In genomic region chr11:82726862-82727261, GRCm38 (mm10) we compare ENCODE assay signal across 19 mouse cellular contexts. TPM values are rescaled to one million over a fixed set of nuclear protein-coding genes. Genes with fewer than 3 reads are reported as not detected.
DNase-seq lines count a peak whose midpoint lies in the region; TF ChIP-seq lines count a peak whose summit lies in the region.
"Had no signal": no experiment of that assay in that cellular context is flagged by ENCODE, and none has a peak within 500 bp of the region (broad histone marks: within the 10 kb centered on the region; RNA-seq: fewer than 3 reads in every experiment).

No protein-coding gene starts in this region.

- 98% methylated on average over 2 of the region's 2 CpGs for WGBS in kidney, adult 2 months

- no peaks in the 10 kb centered on the region for H3K36me3 ChIP-seq in kidney, adult 2 months (ENCODE audit: control insufficient read depth, insufficient read depth, low read length)
- no peaks in the 10 kb centered on the region for H3K36me3 ChIP-seq in E14TG2a.4 (ENCODE audit: insufficient read depth, low read length)
- H3K36me3 ChIP-seq: G1E; heart, embryonic 13.5 days; liver, embryonic 12.5 days; stomach, embryonic 15.5 days had no signal

- TF ChIP-seq POLR2A in kidney, adult 2 months (IDR thresholded peaks at IDR 0.05; ENCODE audit: low read depth, low read length) = no peak

- H3K4me1 ChIP-seq in kidney, adult 2 months (ENCODE audit: control insufficient read depth, insufficient read depth, low read length) = no peaks in the 10 kb centered on the region
- H3K4me1 ChIP-seq in E14TG2a.4 (replicated peaks; ENCODE audit: low read depth, low read length) = no peaks in the 10 kb centered on the region
- H3K4me1 ChIP-seq: heart, embryonic 13.5 days; liver, embryonic 12.5 days; stomach, embryonic 15.5 days had no signal

- H3K9me3 ChIP-seq in E14TG2a.4 (ENCODE audit: low read length) = peaks cover 7% of the 10 kb centered on the region
- H3K9me3 ChIP-seq: G1E; stomach, embryonic 15.5 days had no signal

- H3K27me3 ChIP-seq in kidney, adult 2 months (replicated peaks; ENCODE audit: control insufficient read depth, insufficient read depth, low read length) = no peaks in the 10 kb centered on the region
- peaks cover 8% of the 10 kb centered on the region; the same call in 1 of the 2 replicates for H3K27me3 ChIP-seq in E14TG2a.4 (ENCODE audit: insufficient read depth, low read length)
- H3K27me3 ChIP-seq: heart, embryonic 13.5 days; stomach, embryonic 15.5 days had no signal

- 0 out of 2 replicates have a peak, but pooled peaks have one; percentile 7 for TF ChIP-seq CTCF in kidney, adult 2 months (conservative IDR thresholded peaks at IDR 0.05; ENCODE audit: insufficient read depth, insufficient read length, low read depth, low read length)
- peak; percentile 81 for TF ChIP-seq CTCF in E14TG2a.4 (conservative IDR thresholded peaks at IDR 0.05; ENCODE audit: low read length)

- no peak overlapping the region for H3K4me3 ChIP-seq in kidney, adult 2 months (ENCODE audit: insufficient read depth, low read depth, low read length)
- H3K4me3 ChIP-seq in E14TG2a.4 (replicated peaks; ENCODE audit: low read length) = no peak overlapping the region
- H3K4me3 ChIP-seq: heart, embryonic 13.5 days; liver, embryonic 12.5 days; stomach, embryonic 15.5 days had no signal

- no peak overlapping the region for H3K27ac ChIP-seq in kidney, adult 2 months (ENCODE audit: insufficient read depth, low read depth, low read length)
- H3K27ac ChIP-seq: heart, embryonic 13.5 days; liver, embryonic 12.5 days; stomach, embryonic 15.5 days had no signal

- no peak for DNase-seq in kidney, adult 2 months
- no peak for DNase-seq in kidney, adult 11 months
- peak; percentile 8 to 17 for DNase-seq in B cell, adult 2 months
- peak; percentile 44 for DNase-seq in ZHBTc4 (ENCODE audit: low read depth, low spot score)
- no peak for DNase-seq in cerebellum, postnatal 36 days
- DNase-seq in ovary, postnatal 36 days (ENCODE audit: low spot score) = no peak
- DNase-seq: adrenal gland, postnatal 14 days; cerebellum, adult 2 months; heart, postnatal 36 days; left cerebral cortex, postnatal 4 days; midbrain, embryonic 14.5 days; right cerebral cortex, adult 18-20 months; spleen, adult 18-20 months; thymus, postnatal 25 days had no signal

RNA-seq across cellular contexts. Expression of gene Cct6b, which starts 37.3 kb away (rescaled TPM):
- 0.26 and 0.38 TPM in 2 replicates for polyA plus RNA-seq in kidney, adult 2 months (2012; rRNA removed)

RNA-seq across cellular contexts. Expression of gene Zfp830, which starts 37.3 kb away (rescaled TPM):
- polyA plus RNA-seq in kidney, adult 2 months (2012; rRNA removed) = 7.8 and 9.4 TPM in 2 replicates

RNA-seq across cellular contexts. Expression of gene Lig3, which starts 54.0 kb away (rescaled TPM):
- 12.7 and 15.0 TPM in 2 replicates for polyA plus RNA-seq in kidney, adult 2 months (2012; rRNA removed)

Comparison
In these comparisons a context has a peak if more than half of its experiments do, and no peak if none do; other contexts are left out.
1. DNase-seq: peak in B cell, adult 2 months (2 of 2) and ZHBTc4 (single experiment); none in kidney, adult 2 months (single experiment), kidney, adult 11 months (single experiment), cerebellum, postnatal 36 days (0 of 2) and ovary, postnatal 36 days (single experiment).